11 mouse cellular contexts compared by ENCODE assay signal in genomic region chr11:109545265-109545664, GRCm38 (mm10).
A peak's percentile ranks its signal among the peaks of the same experiment; 100 is the strongest.
DNase-seq lines count a peak whose midpoint lies in the region; ATAC-seq lines count a peak whose summit lies in the region.
"Had no signal": no experiment of that assay in that cellular context is flagged by ENCODE, and none has a peak within 500 bp of the region (broad histone marks: within the 10 kb centered on the region; RNA-seq: fewer than 3 reads in every experiment).

No protein-coding gene starts in this region.

- WGBS in kidney, embryonic 14.5 days: 29% methylated on average over 7 of the region's 7 CpGs
- 39% methylated on average over 7 of the region's 7 CpGs for whole genome bisulfite sequencing in intestine, embryonic 16.5 days
- WGBS in hindbrain, embryonic 16.5 days: 70% methylated on average over 7 of the region's 7 CpGs

- no peaks in the 10 kb centered on the region for H3K9me3 ChIP-seq in kidney, embryonic 14.5 days (ENCODE audit: control insufficient read depth, low read length)
- H3K9me3 ChIP-seq in intestine, embryonic 16.5 days (ENCODE audit: control insufficient read depth, low read length): no peaks in the 10 kb centered on the region
- H3K9me3 ChIP-seq in hindbrain, embryonic 16.5 days (ENCODE audit: control insufficient read depth, low read length): no peaks in the 10 kb centered on the region

- ATAC-seq in kidney, embryonic 14.5 days (ENCODE audit: low FRiP score, low TSS enrichment): peak; percentile 34; the same call in 1 of the 2 replicates
- ATAC-seq in intestine, embryonic 16.5 days: peak; percentile 74
- peak; percentile 66 for ATAC-seq in megakaryocyte-erythroid progenitor cell, adult 5-6 weeks (replicated peaks; ENCODE audit: low FRiP score, low TSS enrichment, poor library complexity, severe bottlenecking)
- ATAC-seq in hindbrain, embryonic 16.5 days: no peak

- no peak for DNase-seq in kidney, adult 18-20 months
- peak; percentile 62 for DNase-seq in c-Kit-positive CD71-positive TER-119-positive erythroid progenitor cells, embryonic 14.5 days (ENCODE audit: low spot score)
- DNase-seq in cerebellum, postnatal 4 days (ENCODE audit: low spot score in 2 of 2): no peak
- DNase-seq in adrenal gland, postnatal 36 days: no peak
- DNase-seq: cerebellum, adult 9-11 months; heart, adult 18-20 months; spleen, adult 18-20 months had no signal

- no peaks in the 10 kb centered on the region for H3K36me3 ChIP-seq in kidney, embryonic 14.5 days (ENCODE audit: control insufficient read depth, insufficient read depth, low read length)
- no peaks in the 10 kb centered on the region for H3K36me3 ChIP-seq in intestine, embryonic 16.5 days (ENCODE audit: control insufficient read depth, insufficient read depth, low read length)
- H3K36me3 ChIP-seq in hindbrain, embryonic 16.5 days (ENCODE audit: control insufficient read depth, insufficient read depth, low read length): no peaks in the 10 kb centered on the region

- H3K4me2 ChIP-seq in kidney, embryonic 14.5 days (replicated peaks; ENCODE audit: low read depth, low read length): peak overlapping the region; percentile 8; the same call in 1 of the 2 replicates
- H3K4me2 ChIP-seq in intestine, embryonic 16.5 days (ENCODE audit: low read depth, low read length): peak overlapping the region; percentile 28; the same call in 1 of the 2 replicates
- no peak overlapping the region for H3K4me2 ChIP-seq in hindbrain, embryonic 16.5 days (ENCODE audit: low read length)

- H3K27me3 ChIP-seq in kidney, embryonic 14.5 days (ENCODE audit: control insufficient read depth, insufficient read depth, low read length): no peaks in the 10 kb centered on the region
- H3K27me3 ChIP-seq in intestine, embryonic 16.5 days (replicated peaks; ENCODE audit: control insufficient read depth, insufficient read depth, low read length): no peaks in the 10 kb centered on the region
- H3K27me3 ChIP-seq in hindbrain, embryonic 16.5 days (replicated peaks; ENCODE audit: control insufficient read depth, insufficient read depth, low read length): no peaks in the 10 kb centered on the region

- H3K9ac ChIP-seq in kidney, embryonic 14.5 days (ENCODE audit: low read depth, low read length): no peak overlapping the region
- H3K9ac ChIP-seq in intestine, embryonic 16.5 days (ENCODE audit: low read depth, low read length): no peak overlapping the region
- no peak overlapping the region for H3K9ac ChIP-seq in hindbrain, embryonic 16.5 days (ENCODE audit: low read depth, low read length)

- no peak overlapping the region for H3K4me3 ChIP-seq in kidney, embryonic 14.5 days (ENCODE audit: low read length)
- H3K4me3 ChIP-seq in intestine, embryonic 16.5 days (ENCODE audit: low read length): no peak overlapping the region
- no peak overlapping the region for H3K4me3 ChIP-seq in hindbrain, embryonic 16.5 days (ENCODE audit: low read length)

- peak overlapping the region; percentile 42; the same call in 1 of the 2 replicates for H3K27ac ChIP-seq in kidney, embryonic 14.5 days (ENCODE audit: low read depth, low read length)
- no peak overlapping the region for H3K27ac ChIP-seq in intestine, embryonic 16.5 days (ENCODE audit: low read length)
- no peak overlapping the region for H3K27ac ChIP-seq in hindbrain, embryonic 16.5 days (ENCODE audit: low read depth, low read length)

- peaks cover 17% of the 10 kb centered on the region for H3K4me1 ChIP-seq in kidney, embryonic 14.5 days (ENCODE audit: control insufficient read depth, insufficient read depth, low read length)
- H3K4me1 ChIP-seq in intestine, embryonic 16.5 days (ENCODE audit: control insufficient read depth, insufficient read depth, low read length): peaks cover 20% of the 10 kb centered on the region; the same call in 1 of the 2 replicates
- H3K4me1 ChIP-seq in hindbrain, embryonic 16.5 days (ENCODE audit: control insufficient read depth, insufficient read depth, low read depth, low read length): no peaks in the 10 kb centered on the region
